Mouse (Mus musculus) olfactory bulb, adult 2 months (tissue): ENCODE measurements at regions not wholly inside any gene's neighbourhood (a gene's known extent, or its start where the extent isn't known, plus 50 kb on each side); places are given as distances from the start of the nearest gene placed in this dataset.
A peak's percentile ranks its signal among the peaks of the same experiment; 100 is the strongest.

ENCODE experiments used
- CTCF ChIP-seq: fragments of 200-500 bp; IDR thresholded peaks from 2 replicates; pipeline ENCODE4 v1.5.1; 2012; ENCODE audit warnings: low read depth, mild to moderate bottlenecking, low read length, moderate library complexity; ENCODE audit not compliant: insufficient read depth
- POLR2A ChIP-seq: fragments of 200-500 bp; IDR thresholded peaks from 2 replicates; pipeline ENCODE4 v1.6.1; 2012; ENCODE audit warnings: mild to moderate bottlenecking, low read depth, low read length, moderate library complexity; ENCODE audit not compliant: insufficient read depth

- TF ChIP-seq POLR2A, result no peak
- peak; percentile 57 for TF ChIP-seq CTCF
Measured at GRCm38 (mm10) chr13:81944047-81944446, 161.2 kb downstream of the Cetn3 start.
